Mouse (Mus musculus) granulocyte monocyte progenitor cell, adult 5-6 weeks (primary cell): ENCODE measurements around the gene Tjp1. TPM values are rescaled to one million over a fixed set of nuclear protein-coding genes. Genes with fewer than 3 reads are reported as not detected.

Experiments used
- ATAC-seq: replicated peaks from 2 replicates; pipeline ENCODE4 v1.8.0; 2016; ENCODE audit warnings: mild to moderate bottlenecking, moderate TSS enrichment, inconsistent platforms; ENCODE audit not compliant: poor library complexity, severe bottlenecking
- total RNA-seq, 2 experiments: library from RNA; stranded (forward) in 1 of 2; stranded (reverse) in 1 of 2; fragments of 200-712, 200-1000 nt in 1 of 2; fragments of >200 nt in 1 of 2; fragmentation: Nextera tagmentation in 1 of 2; gene quantifications; 2 replicates each; pipeline ENCODE4 v1.2.3; 2014 to 2017

Gene Tjp1
- total RNA-seq, 2 experiments from 2014 or later: 0.05 TPM; not detected in 1

GRCm38 (mm10) chr7:65439518-65439917, 88.1 kb downstream of the Tjp1 start:
- ATAC-seq: no peak

DNA sequence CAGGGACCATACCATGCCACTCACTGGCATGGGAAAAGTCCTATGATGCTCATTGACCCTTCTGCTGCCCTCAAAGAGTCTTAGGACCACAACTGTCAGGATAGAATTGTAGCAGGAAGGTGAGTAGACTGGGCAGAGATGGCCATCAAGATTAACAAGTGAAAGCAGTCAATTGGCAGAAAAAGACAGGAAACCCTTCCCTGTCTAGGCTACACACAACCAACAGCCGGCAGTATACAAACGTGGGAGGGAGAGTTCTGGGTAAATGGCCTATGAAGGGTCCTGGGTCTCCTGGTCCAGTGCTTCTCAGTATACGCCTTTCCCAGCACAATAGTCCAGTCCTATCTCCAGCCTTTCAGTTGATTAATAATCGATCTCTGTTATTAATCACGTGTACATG, 89.4 kb downstream of the Tjp1 start:
- no peak for ATAC-seq

- no peak for ATAC-seq
These were observed 90.7 kb downstream of the Tjp1 start for GRCm38 (mm10) chr7:65436921-65437320.

GRCm38 (mm10) chr7:65431018-65431695, 96.4 kb downstream of the Tjp1 start:
- no peak for ATAC-seq

DNA sequence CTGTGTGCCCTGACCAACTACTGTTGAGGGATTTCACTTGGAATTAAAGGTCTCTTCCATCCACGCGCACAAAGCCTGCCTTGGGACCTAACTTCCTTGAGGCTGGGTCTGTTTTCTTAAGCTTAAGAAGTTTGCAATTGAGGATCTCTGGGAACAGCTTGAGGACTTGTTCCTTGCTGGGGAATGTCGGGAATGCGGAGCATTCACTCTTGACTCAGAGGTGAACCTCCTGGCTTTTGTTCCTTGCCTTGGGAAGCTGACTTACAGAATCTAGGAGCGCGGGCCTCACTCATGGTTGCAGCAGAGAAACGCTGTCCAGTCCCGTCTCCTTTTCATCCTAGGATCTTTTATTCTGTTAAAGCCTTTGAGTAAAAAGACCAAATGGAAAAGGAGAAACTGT, 97.2 kb downstream of the Tjp1 start:
- no peak for ATAC-seq

DNA sequence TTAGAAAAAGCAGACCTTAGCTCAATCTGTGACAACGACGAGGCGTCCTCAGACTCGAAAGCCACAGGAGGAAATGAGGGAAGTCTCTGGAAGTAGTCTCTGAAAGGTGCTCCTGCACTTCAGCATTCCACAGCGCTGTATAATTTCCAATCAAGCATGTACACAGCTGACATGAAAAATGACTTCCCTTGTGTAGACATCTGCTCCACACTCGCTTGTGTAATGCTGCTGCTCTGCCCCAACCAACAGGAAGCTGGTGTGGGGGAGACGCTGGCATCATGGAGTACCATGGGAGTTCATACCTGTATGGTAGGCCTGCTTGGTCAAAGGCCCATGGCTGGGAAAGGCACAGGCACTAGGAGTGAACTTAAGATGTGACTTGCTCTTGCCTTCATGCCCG, 103.1 kb downstream of the Tjp1 start:
- peak; percentile 31; the same call in 1 of the 2 replicates for ATAC-seq

GRCm38 (mm10) chr7:65422456-65422855, 105.1 kb downstream of the Tjp1 start:
- ATAC-seq: no peak

DNA sequence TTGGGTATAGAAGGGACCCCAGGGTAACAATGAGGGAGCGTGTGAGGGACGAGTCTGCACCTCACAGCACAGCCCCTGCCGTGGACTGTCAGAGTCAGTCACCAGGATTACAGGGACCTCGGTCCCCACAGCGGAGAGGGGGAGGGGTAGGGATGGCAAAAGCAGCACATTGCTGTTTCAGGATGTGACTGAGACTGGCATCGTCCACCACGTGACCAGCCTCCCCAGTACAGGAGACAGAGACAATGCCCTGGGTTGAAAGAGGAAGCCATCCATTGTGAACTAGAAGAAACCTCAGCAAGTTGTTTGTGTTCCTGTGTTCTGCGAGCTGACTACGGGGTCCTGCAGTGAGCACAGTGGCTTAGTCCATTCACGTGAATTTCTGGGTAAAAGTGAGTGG, 106.1 kb downstream of the Tjp1 start:
- ATAC-seq: peak; percentile 81

GRCm38 (mm10) chr7:65419926-65420325, 107.7 kb downstream of the Tjp1 start:
- no peak for ATAC-seq

- no peak for ATAC-seq
These were observed 108.6 kb downstream of the Tjp1 start for GRCm38 (mm10) chr7:65419012-65419411.

DNA sequence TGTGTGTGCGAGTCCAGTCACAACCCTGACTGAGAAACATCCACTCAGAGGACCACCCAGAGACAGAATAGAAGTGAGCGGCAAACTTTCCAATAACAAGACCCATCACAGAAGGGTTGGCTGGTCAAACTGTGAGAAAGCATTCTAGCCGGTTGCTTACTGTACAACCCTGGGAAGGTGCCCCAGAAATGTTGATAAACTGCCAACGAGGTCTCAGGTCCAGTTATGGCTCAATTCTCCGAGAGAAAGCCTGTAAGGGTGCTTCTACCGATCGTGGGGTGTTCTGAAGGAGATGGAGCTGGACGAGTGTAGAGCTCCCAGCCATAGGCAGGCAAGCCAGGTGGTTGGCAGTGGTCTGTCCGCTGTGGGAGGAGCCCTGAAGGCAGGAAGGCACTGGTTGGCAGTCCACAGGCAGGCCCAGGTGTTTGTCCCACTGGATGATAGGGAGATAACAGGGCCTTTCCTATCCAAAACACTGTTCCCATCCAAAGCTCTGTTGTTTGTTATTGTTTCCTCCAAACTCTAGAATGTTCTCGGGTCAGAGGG, 109.1 kb downstream of the Tjp1 start:
- no peak for ATAC-seq

- ATAC-seq: no peak
These were observed 110.1 kb downstream of the Tjp1 start for GRCm38 (mm10) chr7:65417231-65418100.

- ATAC-seq: no peak
These were observed 111.1 kb downstream of the Tjp1 start for GRCm38 (mm10) chr7:65416506-65416905.

- ATAC-seq: no peak
These were observed 113.3 kb downstream of the Tjp1 start for GRCm38 (mm10) chr7:65413946-65414945.

DNA sequence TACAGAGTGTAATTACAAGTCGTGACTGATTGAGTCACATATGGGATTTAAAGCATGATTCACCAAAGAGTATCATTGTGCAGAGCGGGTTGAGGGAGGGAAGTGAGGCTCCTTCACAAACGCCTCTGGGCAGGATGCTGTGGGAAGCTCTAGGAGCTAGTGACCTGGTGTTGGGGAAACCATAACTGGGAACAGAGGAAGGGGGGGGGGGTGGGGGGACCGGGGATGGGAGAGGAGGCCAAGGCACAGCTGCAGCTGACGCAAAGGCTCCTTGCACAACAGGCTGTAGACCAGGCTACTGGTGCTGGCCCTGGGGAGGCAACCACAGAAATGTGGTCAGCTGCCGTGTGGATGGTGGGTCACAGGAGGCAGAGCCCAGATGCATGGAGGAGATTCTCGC, 116.9 kb downstream of the Tjp1 start:
- peak; percentile 96 for ATAC-seq

- ATAC-seq: no peak
These were observed 121.2 kb downstream of the Tjp1 start for GRCm38 (mm10) chr7:65406427-65406826.

GRCm38 (mm10) chr7:65402516-65402915, 125.1 kb downstream of the Tjp1 start:
- no peak for ATAC-seq

- no peak for ATAC-seq
These were observed 126.0 kb downstream of the Tjp1 start for GRCm38 (mm10) chr7:65401622-65402021.

DNA sequence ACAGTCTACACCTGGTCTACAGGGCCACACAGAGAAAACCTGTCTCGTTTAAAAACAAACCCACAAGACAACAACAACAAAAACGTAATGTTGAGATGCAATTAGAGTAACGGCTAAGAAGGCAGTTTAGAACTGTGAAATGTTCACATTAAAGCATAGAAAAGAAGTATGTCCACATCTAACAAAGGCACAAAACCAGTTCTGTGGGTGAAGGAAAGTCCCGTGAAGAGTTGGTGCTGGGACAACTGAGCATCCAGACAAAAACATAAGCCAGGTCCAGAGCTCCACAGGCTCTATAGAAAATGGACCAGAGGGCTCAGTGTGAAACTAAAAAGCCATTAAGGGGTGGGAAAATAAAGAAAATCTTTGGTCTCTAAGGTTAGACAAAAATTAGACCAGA, 131.7 kb downstream of the Tjp1 start:
- no peak for ATAC-seq

DNA sequence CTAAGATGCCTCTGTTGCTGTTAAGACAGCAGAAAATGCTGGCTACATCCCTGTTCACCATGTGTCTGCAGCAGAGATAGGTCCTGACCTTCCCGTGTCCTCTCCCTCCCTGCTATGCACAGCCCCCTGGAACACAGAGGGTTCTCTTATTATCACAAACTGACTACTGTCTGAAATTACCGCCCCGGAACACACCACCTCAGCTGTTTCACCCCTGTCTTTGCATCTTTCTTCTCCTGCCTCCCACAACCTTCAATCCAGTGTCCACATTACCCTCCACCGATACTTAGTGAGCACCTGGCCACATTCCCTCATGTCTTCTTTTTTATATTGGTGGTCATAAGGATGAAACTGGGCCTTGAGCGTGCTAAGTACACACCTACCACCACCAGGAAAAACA, 132.4 kb downstream of the Tjp1 start:
- no peak for ATAC-seq
